Mouse (Mus musculus): Measurements from ENCODE around the gene Pde1c. TPM values are rescaled to one million over a fixed set of nuclear protein-coding genes. Genes with fewer than 3 reads are reported as not detected.
A peak's percentile ranks its signal among the peaks of the same experiment; 100 is the strongest.

Gene Pde1c
- total RNA-seq, 2 experiments from 2014 or later: 2.0 to 3.5 TPM

GRCm38 (mm10) chr6:56068516-56068915 is 500.4 kb downstream of the Pde1c start:
- DNase-seq: no peak

DNA sequence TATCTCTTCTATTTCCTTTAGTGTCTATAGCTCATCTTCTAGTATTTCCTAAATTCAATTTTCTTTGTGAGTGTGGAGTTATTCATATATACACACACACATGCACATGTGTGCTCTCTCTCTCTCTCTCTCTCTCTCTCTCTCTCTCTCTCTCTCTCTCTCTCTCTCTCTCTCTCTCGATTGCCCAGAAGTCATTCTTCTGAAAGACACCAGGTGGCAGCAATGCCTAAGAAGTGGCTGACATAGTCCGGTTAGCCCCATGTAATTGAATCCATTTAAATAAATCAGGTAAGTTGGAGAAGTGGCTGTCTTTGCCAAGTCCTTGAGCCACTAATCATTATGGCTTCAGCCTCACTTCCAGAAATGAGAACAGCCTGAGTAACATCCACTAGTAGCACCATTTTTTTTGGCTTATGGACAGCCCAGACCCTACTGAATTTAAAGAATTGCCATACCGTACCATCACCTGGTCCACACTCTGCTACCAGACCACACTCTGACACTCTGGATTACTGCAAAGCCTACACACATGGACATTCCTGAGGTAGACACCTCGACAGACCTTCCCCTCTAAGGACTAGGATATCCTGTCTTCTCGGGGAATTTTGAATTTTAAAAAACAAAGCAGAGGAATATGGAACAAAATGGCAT is 502.1 kb downstream of the Pde1c start:
- peak; percentile 17 for DNase-seq

- no peak for DNase-seq
Measured at GRCm38 (mm10) chr6:56063736-56064135, 505.2 kb downstream of the Pde1c start.

DNA sequence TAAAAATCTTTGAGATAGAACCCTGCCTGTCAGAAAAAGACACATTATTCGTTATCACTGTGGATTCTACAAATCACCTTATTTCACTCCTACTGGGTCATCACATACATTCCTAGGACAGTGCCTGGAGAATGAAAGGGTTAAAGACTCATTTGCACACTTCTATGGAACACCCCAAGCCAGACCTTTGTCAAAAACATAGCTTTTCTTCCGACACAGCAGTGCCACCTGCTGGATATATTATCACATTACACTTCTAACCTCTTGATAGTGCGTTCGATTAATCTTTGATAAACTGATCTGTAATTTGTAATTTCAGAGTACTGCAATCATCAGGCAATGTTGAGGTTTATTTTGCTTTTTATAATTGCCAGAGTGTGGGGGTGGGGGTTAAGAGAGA is 519.8 kb downstream of the Pde1c start:
- DNase-seq: no peak

GRCm38 (mm10) chr6:56048580-56048979 is 520.3 kb downstream of the Pde1c start:
- DNase-seq: no peak

GRCm38 (mm10) chr6:56044716-56045115 is 524.2 kb downstream of the Pde1c start:
- no peak for DNase-seq

DNA sequence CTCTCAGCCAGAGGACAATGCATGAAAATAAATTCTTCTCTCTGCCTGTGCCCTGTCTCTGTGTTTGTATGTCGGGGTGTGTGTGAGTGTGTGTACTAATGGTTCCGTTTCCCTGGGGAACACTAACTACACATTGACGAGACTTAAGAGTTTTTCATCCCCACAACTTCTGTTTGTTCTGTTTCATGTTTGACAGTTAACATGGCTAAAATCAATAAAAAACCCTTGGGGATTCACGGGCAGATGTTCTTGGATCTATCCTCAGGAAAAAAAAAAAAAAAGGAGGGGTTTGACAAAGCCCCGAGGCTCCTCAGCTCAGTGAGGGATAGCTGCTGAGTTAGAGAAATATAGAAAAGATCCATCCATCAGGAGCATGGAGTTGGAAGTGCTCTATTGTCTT is 524.6 kb downstream of the Pde1c start:
- DNase-seq: no peak

DNA sequence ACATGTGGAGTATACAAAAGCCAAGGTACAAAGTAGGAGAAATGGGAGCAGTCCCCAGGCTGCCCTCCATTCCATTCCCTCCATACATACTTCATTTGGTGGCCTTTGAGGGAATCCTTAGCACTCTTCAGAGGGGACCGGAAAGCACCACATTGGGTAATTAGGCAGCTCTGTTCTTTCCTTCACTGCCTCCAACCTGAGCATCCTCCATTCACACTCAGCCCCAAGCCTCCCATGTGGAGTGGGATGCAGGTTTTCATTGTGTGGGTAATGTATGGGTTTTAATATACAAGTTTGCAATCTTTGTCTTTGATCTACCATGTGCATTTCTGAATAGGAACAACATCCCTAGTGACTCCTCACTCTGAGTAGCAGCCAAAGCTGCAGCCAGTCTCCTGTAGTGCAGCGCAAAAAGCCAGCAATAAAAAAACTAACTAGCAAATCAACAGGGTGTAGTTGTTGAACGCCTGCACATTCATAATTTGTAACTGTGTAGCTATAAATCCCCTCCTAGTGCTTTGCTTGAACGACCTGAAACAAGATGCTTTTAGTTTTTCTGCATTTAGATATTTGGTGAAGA is 529.3 kb downstream of the Pde1c start:
- DNase-seq: no peak

DNA sequence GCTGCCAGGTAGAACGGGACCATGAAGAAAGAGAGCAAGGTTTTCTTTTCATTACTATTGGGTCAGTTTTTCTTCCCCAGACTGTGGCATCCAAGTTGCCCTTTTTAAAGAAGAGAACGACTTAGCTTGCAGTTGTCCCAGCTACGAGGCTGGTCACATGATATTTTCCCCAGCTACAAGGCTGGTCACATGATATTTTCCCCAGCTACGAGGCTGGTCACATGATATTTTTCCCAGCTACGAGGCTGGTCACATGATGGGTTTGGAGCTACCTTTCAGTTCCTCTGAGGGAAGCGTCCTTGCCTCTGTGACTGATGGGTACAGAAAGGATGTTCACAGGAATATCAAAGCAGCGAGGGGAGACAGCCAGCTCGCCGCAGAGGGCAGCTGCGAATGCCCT is 533.8 kb downstream of the Pde1c start:
- no peak for DNase-seq

DNA sequence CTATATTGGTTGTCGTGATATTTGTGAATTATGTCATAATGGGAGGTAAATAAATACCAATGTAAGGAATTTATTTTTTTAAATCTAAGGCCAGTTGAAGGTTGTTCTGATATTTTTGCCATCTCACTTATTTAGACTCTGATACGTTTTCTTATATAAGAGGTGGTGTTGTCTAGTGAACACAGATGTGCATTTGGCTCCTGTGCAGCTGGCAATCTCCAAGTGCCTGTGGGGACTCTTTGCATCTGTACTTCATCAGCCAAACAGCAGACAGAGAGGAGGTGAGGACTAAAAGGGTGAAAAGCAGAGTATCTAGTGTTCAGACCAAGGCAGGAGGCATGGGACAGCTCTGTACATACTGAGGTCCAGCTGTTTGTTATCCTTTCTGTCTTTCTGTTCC is 536.7 kb downstream of the Pde1c start:
- no peak for DNase-seq

DNA sequence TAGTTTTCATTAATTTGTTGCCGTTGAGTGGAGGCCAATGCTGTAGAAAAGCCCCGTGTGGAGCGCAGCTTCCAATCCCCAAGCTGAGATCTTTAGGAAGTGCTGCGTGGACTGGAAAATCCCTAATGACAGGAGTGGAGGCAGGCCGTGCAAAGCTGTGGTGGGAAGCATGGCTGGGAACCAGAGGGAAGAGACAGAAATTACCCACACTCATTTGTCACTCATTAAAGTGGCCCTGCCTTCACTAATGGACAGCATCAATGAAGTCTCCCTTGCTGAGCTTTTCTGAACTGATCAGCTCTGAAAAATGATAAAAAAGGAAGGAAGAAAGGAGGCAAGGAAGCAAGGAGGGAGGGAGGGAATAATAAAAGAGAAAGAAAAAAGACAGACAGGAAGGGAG is 538.9 kb downstream of the Pde1c start:
- no peak for DNase-seq

DNA sequence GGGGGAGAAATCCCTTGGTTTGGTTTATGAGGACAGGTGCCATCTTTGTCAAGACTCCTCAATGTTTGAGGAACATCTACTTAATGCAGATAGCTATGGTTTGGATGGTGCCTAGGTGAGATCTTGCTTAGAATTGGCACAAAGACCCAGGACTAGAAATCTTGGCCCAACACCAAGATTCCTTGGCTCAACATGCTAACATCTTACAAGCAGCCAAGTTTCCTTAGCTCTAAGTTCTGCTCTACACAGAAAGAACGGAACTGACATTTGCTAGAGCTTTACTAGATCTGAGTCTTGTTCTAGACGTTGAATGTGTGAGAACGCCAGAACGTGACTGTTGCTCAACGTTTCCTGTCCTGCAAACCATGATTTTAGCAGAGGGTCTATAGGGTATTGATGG is 540.9 kb downstream of the Pde1c start:
- no peak for DNase-seq

- DNase-seq: no peak
Measured at GRCm38 (mm10) chr6:56027318-56027717, 541.6 kb downstream of the Pde1c start.

DNA sequence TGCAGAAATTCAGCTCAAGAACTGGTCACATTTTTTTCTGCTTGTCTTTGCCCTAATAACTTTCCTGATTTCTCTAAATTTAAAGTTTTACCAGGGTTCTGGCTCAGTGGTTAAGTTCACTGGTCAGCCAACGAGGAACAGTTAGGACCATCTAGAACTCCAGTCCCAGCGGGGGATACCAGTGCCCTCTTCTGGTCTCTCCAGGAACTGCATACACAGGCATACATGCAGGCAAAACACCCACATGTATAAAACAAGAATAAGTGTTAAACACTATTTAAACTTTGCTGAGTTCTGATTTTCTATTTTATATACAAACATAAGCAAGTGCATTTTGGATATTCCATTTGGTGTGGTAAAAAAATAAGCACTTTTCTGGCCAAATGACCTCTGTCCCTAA is 543.4 kb downstream of the Pde1c start:
- no peak for DNase-seq

Small RNAs within 50 kb of the gene (microRNA-seq; reads per million reads assigned to microRNA genes)
- gene Gm44413: 0 reads per million in 2 experiments

Other genes with a start within 250 kb of the Pde1c start
- gene Lsm5, start 135.6 kb upstream of the Pde1c start, total RNA-seq (2021): 10 to 100 TPM; 29.1 to 33.2 TPM
- 1 to 10 TPM; 6.9 to 7.4 TPM for gene Avl9, start 145.8 kb upstream of the Pde1c start, total RNA-seq (2021)
- gene Kbtbd2, start 228.7 kb upstream of the Pde1c start, total RNA-seq (2021): 10 to 100 TPM; 21.9 to 25.8 TPM